ENCODE assay signal across 8 mouse cellular contexts in the genomic region with DNA sequence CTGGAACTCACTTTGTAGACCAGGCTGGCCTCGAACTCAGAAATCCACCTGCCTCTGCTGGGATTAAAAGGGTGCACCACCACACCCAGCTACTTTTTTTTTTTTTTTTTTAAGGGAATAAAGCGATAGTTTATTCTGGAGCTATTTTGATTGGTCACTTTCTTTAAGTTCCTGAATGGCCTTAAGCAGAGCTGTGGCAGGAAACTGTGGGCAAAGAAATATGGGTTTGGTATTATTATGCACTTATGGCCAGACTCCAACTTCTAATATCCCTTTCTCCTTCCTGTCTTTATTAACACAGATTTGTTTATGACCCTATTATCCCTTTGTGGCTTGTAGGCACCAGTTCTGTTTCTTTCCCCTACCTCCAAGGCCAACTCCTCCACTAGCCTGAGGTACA. TPM values are rescaled to one million over a fixed set of nuclear protein-coding genes. Genes with fewer than 3 reads are reported as not detected.
DNase-seq lines count a peak whose midpoint lies in the region; ATAC-seq and TF ChIP-seq lines count a peak whose summit lies in the region.
"Had no signal": no experiment of that assay in that cellular context is flagged by ENCODE, and none has a peak within 500 bp of the region (broad histone marks: within the 10 kb centered on the region; RNA-seq: fewer than 3 reads in every experiment).

No protein-coding gene starts in this region.

- TF ChIP-seq CTCF in layer of hippocampus, adult 2 months (conservative IDR thresholded peaks at IDR 0.05), result no peak
- TF ChIP-seq CTCF in bone marrow macrophage, adult 2 months (IDR thresholded peaks at IDR 0.05; ENCODE audit: low read depth, low read length), result no peak

- TF ChIP-seq POLR2A in bone marrow macrophage, adult 2 months (IDR thresholded peaks at IDR 0.05; ENCODE audit: borderline replicate concordance, low read depth, low read length), result no peak

- peak overlapping the region; percentile 68; the same call in 1 of the 2 replicates for H3K27ac ChIP-seq in layer of hippocampus, adult 2 months
- peak overlapping the region; percentile 49 for H3K27ac ChIP-seq in bone marrow macrophage, adult 2 months (ENCODE audit: insufficient read depth, low read depth, low read length)
- H3K27ac ChIP-seq in hindbrain, embryonic 15.5 days (replicated peaks), result peak overlapping the region; percentile 15
- H3K27ac ChIP-seq in midbrain, embryonic 15.5 days, result peak overlapping the region; percentile 39; the same call in 1 of the 2 replicates

- no peaks in the 10 kb centered on the region for H3K27me3 ChIP-seq in hindbrain, embryonic 15.5 days
- no peaks in the 10 kb centered on the region for H3K27me3 ChIP-seq in midbrain, embryonic 15.5 days (replicated peaks)

- no peaks in the 10 kb centered on the region for H3K9me3 ChIP-seq in hindbrain, embryonic 15.5 days
- H3K9me3 ChIP-seq in midbrain, embryonic 15.5 days, result no peaks in the 10 kb centered on the region

- H3K9ac ChIP-seq in hindbrain, embryonic 15.5 days, result no peak overlapping the region
- no peak overlapping the region for H3K9ac ChIP-seq in midbrain, embryonic 15.5 days

- 61% methylated on average over 2 of the region's 2 CpGs for WGBS in hindbrain, embryonic 15.5 days
- 60% methylated on average over 2 of the region's 2 CpGs for WGBS in midbrain, embryonic 15.5 days

- H3K4me1 ChIP-seq in bone marrow macrophage, adult 2 months (ENCODE audit: control insufficient read depth, insufficient read depth, low read length), result peaks cover 41% of the 10 kb centered on the region
- H3K4me1 ChIP-seq in hindbrain, embryonic 15.5 days (replicated peaks), result peaks cover 40% of the 10 kb centered on the region
- peaks cover 37% of the 10 kb centered on the region for H3K4me1 ChIP-seq in midbrain, embryonic 15.5 days

- H3K4me3 ChIP-seq in layer of hippocampus, adult 2 months, result no peak overlapping the region
- H3K4me3 ChIP-seq in bone marrow macrophage, adult 2 months (ENCODE audit: insufficient read depth, low read length), result no peak overlapping the region
- H3K4me3 ChIP-seq in hindbrain, embryonic 15.5 days, result no peak overlapping the region
- no peak overlapping the region for H3K4me3 ChIP-seq in midbrain, embryonic 15.5 days

- DNase-seq in layer of hippocampus, adult 2 months (ENCODE audit: low spot score in 2 of 2), result no peak
- DNase-seq in layer of hippocampus, postnatal 36 days, result no peak
- no peak for DNase-seq in adrenal gland, adult 8-10 months
- DNase-seq: spleen, adult 18-20 months had no signal

- no peak for ATAC-seq in hindbrain, embryonic 15.5 days (ENCODE audit: low FRiP score, low read depth)
- no peak for ATAC-seq in midbrain, embryonic 15.5 days (replicated peaks)
- ATAC-seq in erythroid progenitor cell, adult 5-6 weeks (replicated peaks; ENCODE audit: low FRiP score, poor library complexity, severe bottlenecking), result no peak

- no peaks in the 10 kb centered on the region for H3K36me3 ChIP-seq in hindbrain, embryonic 15.5 days
- H3K36me3 ChIP-seq in midbrain, embryonic 15.5 days (replicated peaks), result no peaks in the 10 kb centered on the region

- no peak overlapping the region; the same call in 1 of the 2 replicates for H3K4me2 ChIP-seq in hindbrain, embryonic 15.5 days
- H3K4me2 ChIP-seq in midbrain, embryonic 15.5 days, result no peak overlapping the region; the same call in 1 of the 2 replicates

RNA-seq across cellular contexts. Expression of a gene that starts 2.2 kb away (rescaled TPM):
- total RNA-seq in layer of hippocampus, adult 2 months (2021), result 10 to 100 TPM; 12.2 to 14.3 TPM
- 10 to 100 TPM; 12.1 to 12.4 TPM for total RNA-seq in layer of hippocampus, postnatal 36 days (2021)
- polyA plus RNA-seq in bone marrow macrophage, adult 2 months (2012; ENCODE audit: insufficient read depth, insufficient read length, missing spikeins), result 56.0 and 56.8 TPM in 2 replicates
- 20.0 and 21.8 TPM in 2 replicates for polyA plus RNA-seq in hindbrain, embryonic 15.5 days (2015; fragmentation: Nextera tagmentation; extraction: Ambion mirVana)
- polyA plus RNA-seq in midbrain, embryonic 15.5 days (2015; fragmentation: Nextera tagmentation; extraction: Ambion mirVana), result 17.2 and 19.8 TPM in 2 replicates
- total RNA-seq in erythroid progenitor cell, adult 5-6 weeks (2015; ENCODE audit: low replicate concordance), result 77.1 and 79.3 TPM in 2 replicates
- 49.7 and 59.3 TPM in 2 replicates for total RNA-seq in erythroid progenitor cell, adult 5-6 weeks (2017; ENCODE audit: low replicate concordance)
- total RNA-seq in adrenal gland, adult 8-10 months (2022), result 100 to 1,000 TPM; 108 to 136 (median 122) TPM

RNA-seq across cellular contexts. Expression of a gene that starts 2.2 kb away (rescaled TPM):
- total RNA-seq in layer of hippocampus, adult 2 months (2021), result 1 to 10 TPM; 1.4 to 2.7 TPM
- 1 to 10 TPM; 3.1 TPM for total RNA-seq in layer of hippocampus, postnatal 36 days (2021)
- 46.6 and 55.2 TPM in 2 replicates for polyA plus RNA-seq in bone marrow macrophage, adult 2 months (2012; ENCODE audit: insufficient read depth, insufficient read length, missing spikeins)
- polyA plus RNA-seq in hindbrain, embryonic 15.5 days (2015; fragmentation: Nextera tagmentation; extraction: Ambion mirVana), result 95.9 and 110 TPM in 2 replicates
- polyA plus RNA-seq in midbrain, embryonic 15.5 days (2015; fragmentation: Nextera tagmentation; extraction: Ambion mirVana), result 86.7 and 91.2 TPM in 2 replicates
- 245 and 268 TPM in 2 replicates for total RNA-seq in erythroid progenitor cell, adult 5-6 weeks (2015; ENCODE audit: low replicate concordance)
- total RNA-seq in erythroid progenitor cell, adult 5-6 weeks (2017; ENCODE audit: low replicate concordance), result 102 and 103 TPM in 2 replicates
- total RNA-seq in adrenal gland, adult 8-10 months (2022), result 10 to 100 TPM; 20.3 to 33.2 (median 27.4) TPM

RNA-seq across cellular contexts. Expression of a gene that starts 8.8 kb away (rescaled TPM):
- total RNA-seq in layer of hippocampus, adult 2 months (2021), result 10 to 100 TPM; 37.2 to 39.8 TPM
- 10 to 100 TPM; 35.8 to 39.2 TPM for total RNA-seq in layer of hippocampus, postnatal 36 days (2021)
- polyA plus RNA-seq in bone marrow macrophage, adult 2 months (2012; ENCODE audit: insufficient read depth, insufficient read length, missing spikeins), result 17.7 and 20.5 TPM in 2 replicates
- polyA plus RNA-seq in hindbrain, embryonic 15.5 days (2015; fragmentation: Nextera tagmentation; extraction: Ambion mirVana), result 33.3 and 34.9 TPM in 2 replicates
- polyA plus RNA-seq in midbrain, embryonic 15.5 days (2015; fragmentation: Nextera tagmentation; extraction: Ambion mirVana), result 35.9 and 36.5 TPM in 2 replicates
- 1.1 and 5.4 TPM in 2 replicates for total RNA-seq in erythroid progenitor cell, adult 5-6 weeks (2015; ENCODE audit: low replicate concordance)
- 0.68 and 1.3 TPM in 2 replicates for total RNA-seq in erythroid progenitor cell, adult 5-6 weeks (2017; ENCODE audit: low replicate concordance)
- total RNA-seq in adrenal gland, adult 8-10 months (2022), result 10 to 100 TPM; 25.7 to 39.9 (median 33.0) TPM

RNA-seq across cellular contexts. Expression of a gene that starts 9.6 kb away (rescaled TPM):
- 10 to 100 TPM; 55.5 to 61.9 TPM for total RNA-seq in layer of hippocampus, adult 2 months (2021)
- 10 to 100 TPM; 59.4 to 64.8 TPM for total RNA-seq in layer of hippocampus, postnatal 36 days (2021)
- polyA plus RNA-seq in bone marrow macrophage, adult 2 months (2012; ENCODE audit: insufficient read depth, insufficient read length, missing spikeins), result 25.3 and 28.0 TPM in 2 replicates
- polyA plus RNA-seq in hindbrain, embryonic 15.5 days (2015; fragmentation: Nextera tagmentation; extraction: Ambion mirVana), result 43.1 and 45.8 TPM in 2 replicates
- polyA plus RNA-seq in midbrain, embryonic 15.5 days (2015; fragmentation: Nextera tagmentation; extraction: Ambion mirVana), result 44.0 and 45.6 TPM in 2 replicates
- 10.9 and 19.1 TPM in 2 replicates for total RNA-seq in erythroid progenitor cell, adult 5-6 weeks (2015; ENCODE audit: low replicate concordance)
- 7.1 and 12.1 TPM in 2 replicates for total RNA-seq in erythroid progenitor cell, adult 5-6 weeks (2017; ENCODE audit: low replicate concordance)
- 10 to 100 TPM; 42.1 to 45.1 (median 44.3) TPM for total RNA-seq in adrenal gland, adult 8-10 months (2022)

RNA-seq across cellular contexts. Expression of a gene that starts 16.1 kb away (rescaled TPM):
- 10 to 100 TPM; 38.9 to 41.8 TPM for total RNA-seq in layer of hippocampus, adult 2 months (2021)
- total RNA-seq in layer of hippocampus, postnatal 36 days (2021), result 10 to 100 TPM; 38.3 to 43.4 TPM
- polyA plus RNA-seq in bone marrow macrophage, adult 2 months (2012; ENCODE audit: insufficient read depth, insufficient read length, missing spikeins), result 14.1 and 17.3 TPM in 2 replicates
- 18.1 and 20.4 TPM in 2 replicates for polyA plus RNA-seq in hindbrain, embryonic 15.5 days (2015; fragmentation: Nextera tagmentation; extraction: Ambion mirVana)
- 15.7 and 18.4 TPM in 2 replicates for polyA plus RNA-seq in midbrain, embryonic 15.5 days (2015; fragmentation: Nextera tagmentation; extraction: Ambion mirVana)
- 1.8 and 2.1 TPM in 2 replicates for total RNA-seq in erythroid progenitor cell, adult 5-6 weeks (2015; ENCODE audit: low replicate concordance)
- 2.7 and 4.1 TPM in 2 replicates for total RNA-seq in erythroid progenitor cell, adult 5-6 weeks (2017; ENCODE audit: low replicate concordance)
- total RNA-seq in adrenal gland, adult 8-10 months (2022), result 100 to 1,000 TPM in 2 of 4 experiments, 10 to 100 TPM in 2; 57.0 to 119 (median 81.5) TPM

Comparison
In these comparisons a context has a peak if more than half of its experiments do, and no peak if none do; other contexts are left out.
1. H3K27ac ChIP-seq: peak in every context shown above with its lines; median percentile 68 in layer of hippocampus, adult 2 months; 49 in bone marrow macrophage, adult 2 months; 39 in midbrain, embryonic 15.5 days; 15 in hindbrain, embryonic 15.5 days.
2. RNA of a gene that starts 2.2 kb away (total RNA-seq): 102 to 268 TPM in erythroid progenitor cell, adult 5-6 weeks and 20.3 to 33.2 TPM in adrenal gland, adult 8-10 months; 3.1 TPM in layer of hippocampus, postnatal 36 days and 1.4 to 2.7 TPM in layer of hippocampus, adult 2 months; every median in the first group is over 4 times any median in the second.
3. RNA of a gene that starts 8.8 kb away (total RNA-seq): 37.2 to 39.8 TPM in layer of hippocampus, adult 2 months, 35.8 to 39.2 TPM in layer of hippocampus, postnatal 36 days and 25.7 to 39.9 TPM in adrenal gland, adult 8-10 months; 0.68 to 5.4 TPM in erythroid progenitor cell, adult 5-6 weeks; every median in the first group is over 4 times any median in the second.